Mouse (Mus musculus) layer of hippocampus, postnatal 25 days (tissue): ENCODE results near the gene Agr3. TPM values are rescaled to one million over a fixed set of nuclear protein-coding genes. Genes with fewer than 3 reads are reported as not detected.

ENCODE experiments used
- DNase-seq, 2 experiments: peaks; one replicate each; pipeline ENCODE4 v3.0.0; 2022; ENCODE audit warnings: mixed read lengths in 2 of 2, low spot score in 1 of 2; ENCODE audit errors: extremely low spot score in 1 of 2
- total RNA-seq, 2 experiments: library from RNA; stranded (reverse); gene quantifications; 2 replicates each; pipeline ENCODE4 v1.2.3; 2021

Agr3 gene
- not detected for total RNA-seq

GRCm38 (mm10) chr12:35925402-35925801 lies at the start of gene Agr3:
Gene Agr3, plus strand, starts transcription at chr12:35925620.
- no peak for DNase-seq

DNA sequence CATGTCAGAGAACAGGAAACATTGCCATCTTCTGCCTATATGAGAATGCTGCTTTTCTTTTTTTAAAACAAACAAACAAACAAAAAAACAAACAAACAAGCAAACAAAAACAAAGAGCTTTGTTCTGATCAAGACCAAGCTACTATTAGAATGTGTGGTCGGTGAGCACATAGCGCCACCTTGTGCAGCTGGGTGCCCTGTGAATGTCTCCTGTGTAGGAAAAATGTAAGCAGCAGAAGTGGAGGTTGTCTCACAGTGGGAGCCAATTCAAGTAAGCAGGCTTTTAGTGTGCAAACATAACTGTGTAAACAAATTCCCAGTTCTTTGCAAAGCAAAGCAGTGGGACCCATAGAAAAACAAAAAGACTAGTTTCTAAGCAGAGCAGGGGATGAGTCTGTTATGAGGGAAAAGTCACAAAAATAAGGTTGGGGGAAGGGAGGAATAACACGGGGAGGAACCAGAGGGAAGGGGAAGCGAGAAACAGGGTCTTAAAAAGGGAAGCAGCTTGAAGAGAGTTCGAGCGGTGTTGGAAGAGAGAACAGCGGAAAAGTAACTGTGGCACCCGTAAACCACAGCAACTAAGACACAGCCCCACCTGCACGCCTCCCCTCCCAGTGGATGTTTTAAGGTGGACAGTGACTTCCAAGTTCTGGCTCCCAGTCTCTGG lies 40.4 kb upstream of the Agr3 start:
- DNase-seq = peak in 1 of 2 experiments; percentile 29

- no peak for DNase-seq
Observed at GRCm38 (mm10) chr12:35889383-35889782, 36.0 kb upstream of the Agr3 start.

DNA sequence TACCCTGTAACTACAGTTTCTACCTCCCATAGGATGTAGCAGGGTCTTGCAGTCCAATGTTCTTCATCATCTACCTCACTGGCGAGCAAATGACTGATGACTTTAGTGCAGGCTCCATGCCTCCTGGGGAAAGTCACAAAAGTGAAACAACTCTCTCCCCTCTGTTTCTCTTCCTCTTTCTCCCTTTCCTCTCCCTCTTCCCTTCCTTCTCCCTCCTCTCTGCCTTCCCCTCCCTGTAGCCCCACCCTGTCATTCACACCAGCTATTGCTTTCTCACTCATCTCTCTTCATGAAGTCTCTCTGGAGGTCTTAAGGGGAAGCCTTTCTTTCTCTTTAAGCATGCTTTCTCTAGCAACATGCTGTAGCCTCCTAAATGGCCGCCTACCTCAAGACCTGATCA lies 34.7 kb upstream of the Agr3 start:
- no peak for DNase-seq

- no peak for DNase-seq
Observed at GRCm38 (mm10) chr12:35894304-35894900, 31.0 kb upstream of the Agr3 start.

- DNase-seq = peak; percentile 28 to 84
Observed at GRCm38 (mm10) chr12:35895875-35896763, 29.3 kb upstream of the Agr3 start.

- peak in 1 of 2 experiments; percentile 9 for DNase-seq
Observed at GRCm38 (mm10) chr12:35896764-35897282, 28.6 kb upstream of the Agr3 start.

DNA sequence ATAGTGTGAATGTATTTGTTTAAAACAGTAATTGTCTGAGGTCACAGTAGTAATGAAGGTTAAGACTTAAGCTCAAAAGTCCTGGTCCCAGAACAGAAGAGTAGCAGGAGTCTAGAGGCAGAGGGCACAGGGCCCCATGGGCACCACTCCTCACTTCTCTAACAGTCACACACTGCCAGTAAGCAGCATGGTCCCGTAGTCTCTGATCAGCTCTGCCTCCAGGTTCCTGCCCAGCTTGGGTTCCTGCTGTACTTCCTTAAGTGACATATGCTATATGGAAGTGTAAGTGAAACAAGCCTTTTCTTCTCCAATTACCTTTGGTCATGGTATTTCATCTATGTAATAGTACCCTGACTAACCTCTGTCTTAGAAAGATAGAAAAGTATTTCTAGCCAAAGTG lies 14.8 kb upstream of the Agr3 start:
- DNase-seq = no peak

DNA sequence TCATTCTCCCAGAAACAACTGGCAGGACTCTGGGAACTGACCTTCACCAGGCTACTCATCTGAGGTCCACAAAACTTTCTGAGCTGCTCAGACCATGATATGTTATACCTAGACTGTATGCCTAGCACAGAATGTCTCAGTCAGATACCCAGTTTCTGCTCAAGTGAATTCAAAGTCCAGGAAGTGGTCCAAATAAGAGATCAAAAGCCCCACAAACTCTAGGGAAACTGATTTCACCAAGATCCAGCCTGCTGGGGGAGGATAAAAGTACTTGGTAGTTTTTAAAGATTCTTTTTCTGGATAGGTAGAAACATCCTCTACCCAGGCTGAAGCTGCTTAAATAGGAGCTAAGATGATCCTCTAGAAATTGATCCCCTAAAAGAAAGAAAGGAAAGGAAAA lies 9.6 kb upstream of the Agr3 start:
- DNase-seq = no peak

- no peak for DNase-seq
Observed at GRCm38 (mm10) chr12:35916467-35916866, 9.0 kb upstream of the Agr3 start.

DNA sequence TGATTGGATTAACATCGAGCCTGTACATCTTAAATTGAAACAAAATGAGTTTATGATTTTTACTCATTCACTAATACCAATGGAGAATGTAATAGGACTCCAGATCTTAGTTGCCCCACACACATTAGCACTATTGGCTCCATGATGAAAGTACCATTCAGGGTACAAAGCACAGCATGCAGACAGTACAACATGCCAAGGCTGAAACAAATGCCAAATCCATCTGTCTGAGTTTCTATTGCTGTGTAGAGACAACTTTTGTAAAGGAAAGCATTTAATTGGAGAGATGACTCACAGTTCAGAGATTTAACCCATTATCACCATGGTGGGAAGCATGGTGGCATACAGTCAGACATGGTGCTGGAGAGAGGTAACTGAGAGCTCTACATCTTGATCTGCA lies 7.4 kb upstream of the Agr3 start:
- DNase-seq = no peak

DNA sequence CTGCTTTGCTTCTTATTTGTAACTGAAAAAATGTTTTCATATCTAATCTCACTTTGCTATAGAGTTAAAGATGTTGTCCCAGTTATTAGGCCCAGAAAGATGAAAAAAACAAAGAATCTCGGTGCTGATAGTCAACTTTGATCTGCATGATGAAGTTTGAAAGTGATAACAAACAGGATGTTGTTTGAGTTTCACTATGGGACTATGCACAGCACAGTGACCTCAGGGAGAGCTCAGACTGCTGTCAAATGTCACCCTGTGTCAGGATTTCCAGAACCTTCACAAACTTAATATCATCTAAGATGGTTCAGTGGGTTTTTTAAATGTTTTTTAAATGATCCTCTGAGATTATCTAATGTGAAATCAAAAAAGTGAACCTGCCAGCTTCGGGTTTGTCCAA lies 2.4 kb downstream of the Agr3 start:
- no peak for DNase-seq

GRCm38 (mm10) chr12:35932816-35933215 lies 7.4 kb downstream of the Agr3 start:
- DNase-seq = no peak

DNA sequence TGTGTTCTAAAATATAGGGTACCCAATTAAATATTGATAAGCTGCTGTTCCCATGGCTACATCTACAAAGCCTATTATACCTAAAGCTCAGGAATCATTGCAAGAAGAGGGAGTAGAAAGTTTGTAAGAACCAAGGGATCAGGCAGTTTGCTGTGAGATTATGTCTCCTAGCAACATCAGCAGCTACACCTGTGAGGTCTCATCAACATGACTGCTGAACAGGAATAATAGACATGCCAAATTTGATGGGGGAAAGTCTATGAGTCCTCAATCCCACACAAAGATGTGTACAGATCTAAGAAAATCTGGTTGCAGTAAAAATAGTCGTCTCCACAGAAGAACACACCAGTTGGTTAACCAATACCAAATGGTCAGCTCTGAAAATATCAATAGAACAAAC lies 26.3 kb downstream of the Agr3 start:
- no peak for DNase-seq

- DNase-seq = no peak
Observed at GRCm38 (mm10) chr12:35957235-35957634, 31.8 kb downstream of the Agr3 start.

- DNase-seq = no peak
Observed at GRCm38 (mm10) chr12:35966098-35966767, 40.8 kb downstream of the Agr3 start.

- no peak for DNase-seq
Observed at GRCm38 (mm10) chr12:35966768-35967141, 41.3 kb downstream of the Agr3 start.

DNA sequence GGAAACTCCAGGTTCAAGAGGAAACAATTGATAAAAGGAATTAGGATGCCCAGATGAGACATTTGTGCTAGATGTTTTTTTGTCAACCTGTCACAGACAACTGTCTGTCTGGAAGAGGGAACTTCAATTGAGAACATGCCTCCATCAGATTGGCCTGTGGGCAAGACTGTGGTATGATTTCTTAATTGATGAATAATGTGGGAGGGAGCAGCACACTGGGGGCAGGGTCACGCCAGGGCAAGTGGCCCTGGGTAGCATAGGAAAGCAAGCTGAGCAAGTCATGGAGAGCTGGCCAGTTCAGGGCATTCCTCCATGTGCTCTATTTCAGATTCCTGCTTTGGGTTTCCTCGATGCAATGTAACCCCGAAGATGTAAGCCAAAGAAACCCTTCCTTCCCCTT lies 50.5 kb downstream of the Agr3 start:
- DNase-seq = no peak

- no peak for DNase-seq
Observed at GRCm38 (mm10) chr12:35977633-35978246, 52.3 kb downstream of the Agr3 start.

GRCm38 (mm10) chr12:35979625-35980024 lies 54.2 kb downstream of the Agr3 start:
- no peak for DNase-seq
